Mouse (Mus musculus) central nervous system, embryonic 11.5 days (tissue): ENCODE results near the gene Tnpo2. TPM values are rescaled to one million over a fixed set of nuclear protein-coding genes. Genes with fewer than 3 reads are reported as not detected.

Experiments used
- polyA plus RNA-seq: library from polyadenylated mRNA; depleted of rRNA; stranded (reverse); fragments of >200 nt; gene quantifications from 2 replicates; pipeline ENCODE4 v1.2.3, GENCODE M21; 2012; rRNA removed

Tnpo2 gene
- 72.4 and 83.1 TPM in 2 replicates for polyA plus RNA-seq

GRCm38 (mm10) chr8:85036718-85037365, at the start of gene Tnpo2:
Gene Tnpo2, plus strand, starts transcription at chr8:85036915.

DNA sequence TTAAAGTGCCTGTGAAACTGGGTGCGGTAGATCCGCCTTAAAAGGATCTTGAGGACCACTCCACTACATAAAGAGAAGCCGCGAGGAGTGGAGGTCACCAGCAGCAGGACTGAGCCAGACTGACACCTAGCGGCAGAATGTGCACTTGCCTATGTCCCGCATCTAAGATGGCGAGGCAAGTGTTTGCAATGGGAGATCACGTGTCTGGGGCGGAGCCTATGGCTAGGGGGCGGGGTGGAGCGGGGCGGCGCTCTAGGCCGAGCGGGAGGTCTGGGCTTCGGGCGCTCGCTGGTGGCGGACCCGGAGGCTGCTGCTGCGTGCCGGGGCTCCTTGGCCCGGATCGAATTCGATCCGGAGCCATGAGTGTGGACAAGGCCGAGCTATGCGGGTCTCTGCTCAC, 46.4 kb upstream of the Tnpo2 start, which contains the start of gene Hook2:
Gene Hook2 (plus strand): TSS at position 255 of the 400 bp plus-strand sequence.

GRCm38 (mm10) chr8:85014431-85014830, 22.3 kb upstream of the Tnpo2 start, which contains the start of gene Best2:
Gene Best2, minus strand, starts transcription at chr8:85014531.

GRCm38 (mm10) chr8:85025098-85025932, 11.4 kb upstream of the Tnpo2 start, which contains the start of gene Asna1:
Gene Asna1, minus strand, starts transcription at chr8:85025281.

GRCm38 (mm10) chr8:85026670-85027515, 9.8 kb upstream of the Tnpo2 start, which contains the start of gene Trir:
Gene Trir, plus strand, starts transcription at chr8:85026823.

GRCm38 (mm10) chr8:85059879-85060616, 23.3 kb downstream of the Tnpo2 start, which contains the start of gene Fbxw9:
Gene Fbxw9, plus strand, starts transcription at chr8:85060055.

GRCm38 (mm10) chr8:85067982-85068381, 31.3 kb downstream of the Tnpo2 start, which contains the start of gene Gm5741:
Gene Gm5741, minus strand, starts transcription at chr8:85067982.

DNA sequence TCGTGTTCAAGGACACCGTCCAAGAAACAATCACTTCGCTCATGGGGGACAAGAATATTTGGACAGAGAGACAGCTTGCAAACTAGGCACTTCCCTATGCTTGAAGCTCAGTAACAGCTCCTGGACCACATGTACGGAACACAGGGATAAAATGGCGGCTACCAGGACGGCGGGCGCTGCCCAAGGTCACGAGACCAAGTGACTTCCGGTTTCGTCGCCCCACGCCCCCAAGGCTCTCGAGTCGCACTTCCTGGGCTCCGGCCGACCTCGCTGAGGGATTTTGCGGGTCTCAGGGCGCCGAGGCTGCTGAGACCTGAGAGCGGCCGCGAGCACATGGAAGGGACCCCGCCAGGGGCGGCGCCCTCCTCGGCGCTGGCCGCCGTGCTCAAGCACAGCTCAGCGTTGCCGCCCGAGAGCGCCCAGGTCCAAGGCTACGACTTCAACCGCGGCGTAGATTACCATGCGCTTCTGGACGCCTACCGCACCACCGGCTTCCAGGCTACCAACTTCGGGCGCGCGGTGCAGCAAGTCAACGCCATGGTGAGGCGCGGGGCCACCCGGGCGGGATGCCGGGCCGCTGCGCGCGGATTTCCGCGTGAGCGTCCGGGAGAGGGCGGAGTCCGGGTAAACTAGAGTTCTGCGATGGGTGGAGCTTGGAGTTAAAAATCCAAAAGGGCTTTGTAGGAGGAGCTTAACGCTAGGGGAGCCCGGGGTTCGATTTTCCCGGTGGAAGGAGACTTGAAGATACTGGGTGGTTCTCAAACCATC, 35.0 kb downstream of the Tnpo2 start, which contains the start of gene Dhps:
Gene Dhps (plus strand): TSS at position 244 of the 768 bp plus-strand sequence.

DNA sequence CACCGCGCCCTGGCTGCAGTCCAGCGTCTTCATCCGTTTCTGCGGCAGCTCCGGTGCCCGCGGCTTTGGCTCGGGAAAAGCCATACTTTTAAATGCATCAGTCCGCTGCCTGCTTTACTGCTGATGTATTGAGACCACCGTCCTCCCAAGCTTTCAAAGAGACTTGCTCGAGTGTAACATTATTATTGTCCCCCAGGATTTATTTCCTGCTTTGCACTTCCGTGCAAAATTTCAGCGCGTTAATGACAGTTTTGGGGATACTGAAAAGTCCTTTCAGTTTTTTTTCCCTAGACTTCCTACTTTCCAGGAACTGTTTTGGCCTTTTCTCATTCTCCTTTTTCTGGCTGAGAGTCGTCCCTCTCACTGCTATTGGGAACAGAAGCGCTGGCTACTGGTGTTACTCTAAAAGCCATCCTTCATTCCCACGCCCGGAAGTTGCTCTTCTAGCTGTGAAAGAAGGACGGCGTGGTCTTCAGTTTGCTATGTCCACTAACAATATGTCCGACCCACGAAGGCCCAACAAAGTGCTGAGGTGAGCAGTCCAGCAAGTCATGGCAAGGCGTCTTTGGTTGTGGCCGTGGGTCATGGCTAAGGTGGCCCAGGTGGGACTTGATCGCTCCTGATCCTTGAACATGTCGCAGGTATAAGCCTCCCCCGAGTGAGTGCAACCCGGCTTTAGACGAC, 44.0 kb downstream of the Tnpo2 start, which contains the start of gene Wdr83os:
Gene Wdr83os (plus strand): TSS at position 209 of the 684 bp plus-strand sequence.

GRCm38 (mm10) chr8:85081216-85081555, 44.5 kb downstream of the Tnpo2 start, which contains the start of gene Wdr83:
Gene Wdr83, minus strand, starts transcription at chr8:85081306.

DNA sequence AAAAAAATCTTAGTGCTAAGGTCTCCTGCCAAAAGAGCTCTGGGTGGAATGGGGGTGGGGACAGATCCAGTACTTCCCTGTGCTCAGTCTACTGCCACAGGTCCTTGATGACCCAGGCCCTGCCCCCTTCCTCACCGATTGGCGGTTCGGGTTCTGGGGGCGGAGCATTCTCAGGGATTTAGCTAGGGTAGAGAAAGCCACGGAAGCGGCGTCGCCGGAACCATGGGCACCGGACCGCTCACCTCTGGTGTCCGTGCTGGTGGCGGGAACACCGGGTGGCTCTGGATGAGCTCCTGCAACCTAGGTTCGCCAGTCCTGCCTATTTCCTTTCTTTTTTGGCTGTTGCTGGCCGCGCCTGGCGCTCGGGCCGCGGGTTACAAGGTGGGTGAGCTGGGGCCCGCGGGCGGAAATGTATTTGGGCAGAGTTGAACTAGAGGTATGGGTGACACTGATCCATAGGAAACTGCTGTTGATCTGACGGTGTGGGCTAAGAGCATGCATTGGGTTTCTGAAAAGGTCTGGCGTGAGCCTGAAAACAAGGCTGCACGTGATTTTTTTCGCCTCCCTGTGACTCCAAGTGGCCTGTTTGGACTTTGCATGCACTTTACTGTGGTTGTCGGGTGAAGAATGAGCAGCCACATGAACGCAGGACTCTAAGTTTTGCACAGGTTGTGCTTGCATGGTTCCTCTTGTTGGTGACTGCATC, 46.5 kb downstream of the Tnpo2 start, which contains the start of gene Man2b1:
Gene Man2b1 (plus strand): TSS at position 163 of the 706 bp plus-strand sequence.

Other genes starting within 250 kb of the Tnpo2 start
- 7.8 and 9.6 TPM in 2 replicates for gene Nfix, start 236.6 kb upstream of the Tnpo2 start, polyA plus RNA-seq
- 3.2 and 4.7 TPM in 2 replicates for gene Dand5, start 214.1 kb upstream of the Tnpo2 start, polyA plus RNA-seq
- 29.3 and 32.5 TPM in 2 replicates for gene Gadd45gip1, start 205.4 kb upstream of the Tnpo2 start, polyA plus RNA-seq
- 65.7 and 76.9 TPM in 2 replicates for gene Rad23a, start 196.2 kb upstream of the Tnpo2 start, polyA plus RNA-seq
- 669 and 1,481 TPM in 2 replicates for gene Calr, start 190.0 kb upstream of the Tnpo2 start, polyA plus RNA-seq
- gene Farsa, start 179.9 kb upstream of the Tnpo2 start, polyA plus RNA-seq = 97.5 and 98.6 TPM in 2 replicates
- 38.7 and 41.1 TPM in 2 replicates for gene Syce2, start 164.8 kb upstream of the Tnpo2 start, polyA plus RNA-seq
- 47.6 and 59.7 TPM in 2 replicates for gene Gcdh, start 143.0 kb upstream of the Tnpo2 start, polyA plus RNA-seq
- gene Klf1, start 135.0 kb upstream of the Tnpo2 start, polyA plus RNA-seq = 13.0 and 22.9 TPM in 2 replicates
- 8.9 and 10.6 TPM in 2 replicates for gene Dnase2a, start 128.4 kb upstream of the Tnpo2 start, polyA plus RNA-seq
- 21.4 and 22.8 TPM in 2 replicates for gene Mast1, start 99.6 kb upstream of the Tnpo2 start, polyA plus RNA-seq
- gene Rtbdn, start 89.9 kb upstream of the Tnpo2 start, polyA plus RNA-seq = 1.1 TPM in 2 replicates
- not detected in 2 replicates for gene Gm49661, start 67.5 kb upstream of the Tnpo2 start, polyA plus RNA-seq
- 836 and 1,138 TPM in 2 replicates for gene Prdx2, start 67.3 kb upstream of the Tnpo2 start, polyA plus RNA-seq
- gene Rnaseh2a, start 67.1 kb upstream of the Tnpo2 start, polyA plus RNA-seq = 85.7 and 158 TPM in 2 replicates
- 3.7 and 3.8 TPM in 2 replicates for gene Junb, start 58.2 kb upstream of the Tnpo2 start, polyA plus RNA-seq
- gene Hook2, start 46.3 kb upstream of the Tnpo2 start, polyA plus RNA-seq = 12.8 and 15.9 TPM in 2 replicates
- gene Best2, start 22.4 kb upstream of the Tnpo2 start, polyA plus RNA-seq = 0.04 TPM in 1 of 2 replicates, not detected in the other
- 186 and 196 TPM in 2 replicates for gene Asna1, start 11.6 kb upstream of the Tnpo2 start, polyA plus RNA-seq
- 185 and 357 TPM in 2 replicates for gene Trir, start 10.1 kb upstream of the Tnpo2 start, polyA plus RNA-seq
- gene Fbxw9, start 23.1 kb downstream of the Tnpo2 start, polyA plus RNA-seq = 40.9 and 42.1 TPM in 2 replicates
- gene Gm5741, start 31.1 kb downstream of the Tnpo2 start, polyA plus RNA-seq = 0.71 and 0.82 TPM in 2 replicates
- gene Dhps, start 34.8 kb downstream of the Tnpo2 start, polyA plus RNA-seq = 44.7 and 49.4 TPM in 2 replicates
- gene Wdr83os, start 43.8 kb downstream of the Tnpo2 start, polyA plus RNA-seq = 85.3 and 89.8 TPM in 2 replicates
- 72.7 and 84.7 TPM in 2 replicates for gene Wdr83, start 44.4 kb downstream of the Tnpo2 start, polyA plus RNA-seq
- gene Man2b1, start 46.4 kb downstream of the Tnpo2 start, polyA plus RNA-seq = 18.3 and 21.6 TPM in 2 replicates
- 1.3 and 2.0 TPM in 2 replicates for gene Zfp791, start 86.2 kb downstream of the Tnpo2 start, polyA plus RNA-seq
- gene Cks1brt, start 115.0 kb downstream of the Tnpo2 start, polyA plus RNA-seq = not detected in 2 replicates
- gene Olfr371, start 189.1 kb downstream of the Tnpo2 start, polyA plus RNA-seq = not detected in 2 replicates